In genomic region chr3:85860996-85861395, GRCm38 (mm10) we compare ENCODE assay signal across 20 mouse cellular contexts. TPM values are rescaled to one million over a fixed set of nuclear protein-coding genes. Genes with fewer than 3 reads are reported as not detected.
"Had no signal": no experiment of that assay in that cellular context is flagged by ENCODE, and none has a peak within 500 bp of the region (broad histone marks: within the 10 kb centered on the region; RNA-seq: fewer than 3 reads in every experiment).

No protein-coding gene starts in this region.

- ATAC-seq: midbrain, embryonic 13.5 days; midbrain, embryonic 15.5 days had no signal

- H3K4me1 ChIP-seq: midbrain, embryonic 13.5 days; midbrain, embryonic 15.5 days; neural tube, embryonic 12.5 days; stomach, embryonic 15.5 days had no signal

- H3K27me3 ChIP-seq: midbrain, embryonic 13.5 days; midbrain, embryonic 15.5 days; neural tube, embryonic 12.5 days; stomach, embryonic 15.5 days had no signal

- DNase-seq: lung, adult 18-20 months; lung, embryonic 14.5 days; lung, postnatal 10 days; lung, postnatal 4 days; retina, postnatal 1 day; right cerebral cortex, adult 18-20 months; right cerebral cortex, postnatal 25 days; thymus, adult 2 months; thymus, postnatal 25 days; thymus, postnatal 4 days had no signal

- H3K9me3 ChIP-seq: midbrain, embryonic 13.5 days; midbrain, embryonic 15.5 days; neural tube, embryonic 12.5 days; stomach, embryonic 15.5 days had no signal

- H3K4me3 ChIP-seq: megakaryocyte, embryonic 14.5 days; midbrain, embryonic 13.5 days; midbrain, embryonic 15.5 days; neural tube, embryonic 12.5 days; stomach, embryonic 15.5 days had no signal

- H3K9ac ChIP-seq: lung, embryonic 14.5 days; midbrain, embryonic 13.5 days; midbrain, embryonic 15.5 days; neural tube, embryonic 12.5 days; stomach, embryonic 15.5 days had no signal

- H3K36me3 ChIP-seq: midbrain, embryonic 13.5 days; midbrain, embryonic 15.5 days; neural tube, embryonic 12.5 days; stomach, embryonic 15.5 days had no signal

- H3K27ac ChIP-seq: midbrain, embryonic 13.5 days; midbrain, embryonic 15.5 days; neural tube, embryonic 12.5 days; stomach, embryonic 15.5 days; stomach, postnatal 0 days had no signal

- H3K4me2 ChIP-seq: lung, embryonic 14.5 days; midbrain, embryonic 11.5 days; midbrain, embryonic 13.5 days; midbrain, embryonic 15.5 days; neural tube, embryonic 12.5 days; stomach, embryonic 15.5 days had no signal

RNA-seq across cellular contexts. Expression of gene Glt28d2, which starts 26.3 kb away (rescaled TPM):
- total RNA-seq: monocyte, adult 5-6 weeks had no signal
- polyA plus RNA-seq: midbrain, embryonic 13.5 days had no signal

RNA-seq across cellular contexts. Expression of gene Gm37240, which starts 26.3 kb away (rescaled TPM):
- total RNA-seq: monocyte, adult 5-6 weeks had no signal
- polyA plus RNA-seq: neural tube, embryonic 14.5 days; testis, adult 2 months had no signal
